Mouse (Mus musculus) heart, postnatal 4 days (tissue): ENCODE measurements around the gene Senp8. TPM values are rescaled to one million over a fixed set of nuclear protein-coding genes. Genes with fewer than 3 reads are reported as not detected.
A peak's percentile ranks its signal among the peaks of the same experiment; 100 is the strongest.
"Not testable (repeated sequence)": the region's sequence is repeated elsewhere in the genome, so short reads cannot be mapped to it uniquely, and the experiment has no call there.

Experiments
- DNase-seq: peaks from one replicate; pipeline ENCODE4 v3.0.0; 2021
- total RNA-seq, 2 experiments: library from RNA; stranded (reverse); gene quantifications; 2 replicates each; pipeline ENCODE4 v1.2.3; 2021

The Senp8 gene
- 1 to 10 TPM; 4.3 to 4.4 TPM for total RNA-seq

- peak; percentile 100 for DNase-seq
Observed at GRCm38 (mm10) chr9:59750267-59751065, at the start of gene Senp8, which contains the start of gene Myo9a. Gene Senp8, minus strand, starts transcription at chr9:59750710. Gene Myo9a, plus strand, starts transcription at chr9:59750896.

- DNase-seq: not testable (repeated sequence)
Observed at GRCm38 (mm10) chr9:59766966-59767461, 16.5 kb upstream of the Senp8 start.

- peak; percentile 8 for DNase-seq
Observed at GRCm38 (mm10) chr9:59760515-59760914, 10.0 kb upstream of the Senp8 start.

GRCm38 (mm10) chr9:59757016-59757415 is 6.5 kb upstream of the Senp8 start:
- DNase-seq: not testable (repeated sequence)

GRCm38 (mm10) chr9:59755199-59755598 is 4.7 kb upstream of the Senp8 start:
- DNase-seq: no peak

- no peak for DNase-seq
Observed at GRCm38 (mm10) chr9:59751966-59752365, 1.5 kb upstream of the Senp8 start.

- DNase-seq: peak; percentile 90
Observed at GRCm38 (mm10) chr9:59751066-59751581, 614 bp upstream of the Senp8 start.

GRCm38 (mm10) chr9:59749581-59750265 is 787 bp downstream of the Senp8 start:
- DNase-seq: no peak

- DNase-seq: peak; percentile 31
Observed at GRCm38 (mm10) chr9:59748969-59749368, 1.5 kb downstream of the Senp8 start.

- no peak for DNase-seq
Observed at GRCm38 (mm10) chr9:59748387-59748786, 2.1 kb downstream of the Senp8 start.

GRCm38 (mm10) chr9:59743903-59744302 is 6.6 kb downstream of the Senp8 start:
- no peak for DNase-seq

- no peak for DNase-seq
Observed at GRCm38 (mm10) chr9:59740593-59740992, 9.9 kb downstream of the Senp8 start.

GRCm38 (mm10) chr9:59735394-59735793 is 15.1 kb downstream of the Senp8 start:
- no peak for DNase-seq

- DNase-seq: no peak
Observed at GRCm38 (mm10) chr9:59733075-59733474, 17.4 kb downstream of the Senp8 start.

- DNase-seq: no peak
Observed at GRCm38 (mm10) chr9:59731136-59731535, 19.4 kb downstream of the Senp8 start.

GRCm38 (mm10) chr9:59727569-59728286 is 22.8 kb downstream of the Senp8 start:
- DNase-seq: no peak

GRCm38 (mm10) chr9:59725515-59725914 is 25.0 kb downstream of the Senp8 start:
- no peak for DNase-seq

- peak; percentile 40 for DNase-seq
Observed at GRCm38 (mm10) chr9:59723791-59724442, 26.6 kb downstream of the Senp8 start.

GRCm38 (mm10) chr9:59723096-59723657 is 27.3 kb downstream of the Senp8 start:
- peak; percentile 80 for DNase-seq

GRCm38 (mm10) chr9:59721144-59721543 is 29.4 kb downstream of the Senp8 start:
- no peak for DNase-seq

- DNase-seq: no peak
Observed at GRCm38 (mm10) chr9:59718237-59718636, 32.3 kb downstream of the Senp8 start.
